In genomic region chr15:91665530-91665929, GRCm38 (mm10) we compare ENCODE assay signal across 16 mouse cellular contexts.
"Had no signal": no experiment of that assay in that cellular context is flagged by ENCODE, and none has a peak within 500 bp of the region (broad histone marks: within the 10 kb centered on the region; RNA-seq: fewer than 3 reads in every experiment).

No protein-coding gene starts in this region.

- H3K4me3 ChIP-seq: neural tube, embryonic 13.5 days; neural tube, embryonic 15.5 days; stomach, embryonic 15.5 days had no signal

- H3K4me1 ChIP-seq: neural tube, embryonic 13.5 days; neural tube, embryonic 15.5 days; stomach, embryonic 15.5 days had no signal

- H3K9ac ChIP-seq: neural tube, embryonic 13.5 days; neural tube, embryonic 15.5 days; stomach, embryonic 15.5 days had no signal

- H3K27ac ChIP-seq: neural tube, embryonic 13.5 days; neural tube, embryonic 15.5 days; stomach, embryonic 15.5 days; stomach, postnatal 0 days had no signal

- H3K9me3 ChIP-seq: neural tube, embryonic 13.5 days; neural tube, embryonic 15.5 days; stomach, embryonic 15.5 days had no signal

- H3K36me3 ChIP-seq: neural tube, embryonic 13.5 days; neural tube, embryonic 15.5 days; stomach, embryonic 15.5 days had no signal

- H3K27me3 ChIP-seq: neural tube, embryonic 13.5 days; neural tube, embryonic 15.5 days; stomach, embryonic 15.5 days had no signal

- H3K4me2 ChIP-seq: neural tube, embryonic 13.5 days; neural tube, embryonic 15.5 days; stomach, embryonic 15.5 days had no signal

- DNase-seq: retina, postnatal 1 day; right cerebral cortex, adult 18-20 months; right cerebral cortex, postnatal 14 days; right cerebral cortex, postnatal 25 days; right cerebral cortex, postnatal 4 days; spleen, adult 18-20 months; thymus, adult 18-20 months; thymus, adult 2 months; thymus, postnatal 14 days; thymus, postnatal 25 days; thymus, postnatal 36 days; thymus, postnatal 4 days had no signal
